Mouse (Mus musculus) CD8-positive naive resting alpha-beta T cell, adult 2 months (primary cell): ENCODE measurements around the gene Vopp1.

ENCODE experiments used
- DNase-seq, 2 experiments: peaks; one replicate each; pipeline ENCODE4 v3.0.0; 2022; ENCODE audit warnings: low read depth in 2 of 2, low spot score in 2 of 2

Vopp1 gene

DNA sequence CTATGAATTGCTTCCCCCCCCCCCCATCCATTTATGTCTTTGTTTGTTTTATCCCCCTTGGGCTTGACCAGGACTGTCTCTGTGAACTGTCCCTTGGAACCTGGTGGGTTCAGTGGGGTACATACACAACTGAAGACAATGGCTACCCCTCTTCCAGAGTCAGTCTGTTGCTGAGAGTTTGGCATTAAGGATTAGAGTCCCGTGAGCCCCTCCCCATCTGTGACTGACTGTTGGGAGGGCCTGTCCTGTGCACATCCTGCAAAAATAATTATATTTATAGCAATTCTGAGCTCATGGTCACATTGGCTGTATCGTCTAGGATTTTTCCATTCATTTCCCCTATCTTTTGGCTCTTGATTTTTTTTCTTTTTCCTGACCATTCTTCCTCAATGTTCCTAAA is 121.3 kb downstream of the Vopp1 start:
- DNase-seq: no peak

GRCm38 (mm10) chr6:57702743-57703499 is 122.0 kb downstream of the Vopp1 start:
- peak; percentile 89 to 91 for DNase-seq

- DNase-seq: no peak
These were observed 122.6 kb downstream of the Vopp1 start, which contains the start of gene Lancl2 for GRCm38 (mm10) chr6:57702376-57702742. TSS of gene Lancl2 (plus strand) at chr6:57702540.

DNA sequence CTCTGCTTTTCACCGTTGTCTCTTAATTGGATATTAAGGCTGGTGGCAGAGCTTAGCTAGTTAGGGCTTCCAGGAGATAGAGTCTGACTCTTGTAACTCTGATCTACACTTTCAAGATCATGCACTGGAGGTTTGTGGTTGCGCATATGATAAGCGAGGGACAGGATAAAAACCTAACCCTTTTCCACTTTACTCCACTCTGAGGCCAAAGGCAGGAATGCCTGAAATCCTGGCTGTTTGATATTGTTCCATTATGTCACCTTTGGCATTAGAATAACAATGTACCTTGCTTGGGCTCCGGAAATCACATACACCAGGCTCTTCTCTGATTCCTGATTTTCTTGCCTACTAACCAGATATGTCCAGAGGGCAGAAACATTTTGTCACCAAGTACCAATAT is 123.3 kb downstream of the Vopp1 start:
- DNase-seq: no peak

GRCm38 (mm10) chr6:57693116-57693515 is 131.8 kb downstream of the Vopp1 start:
- DNase-seq: no peak

DNA sequence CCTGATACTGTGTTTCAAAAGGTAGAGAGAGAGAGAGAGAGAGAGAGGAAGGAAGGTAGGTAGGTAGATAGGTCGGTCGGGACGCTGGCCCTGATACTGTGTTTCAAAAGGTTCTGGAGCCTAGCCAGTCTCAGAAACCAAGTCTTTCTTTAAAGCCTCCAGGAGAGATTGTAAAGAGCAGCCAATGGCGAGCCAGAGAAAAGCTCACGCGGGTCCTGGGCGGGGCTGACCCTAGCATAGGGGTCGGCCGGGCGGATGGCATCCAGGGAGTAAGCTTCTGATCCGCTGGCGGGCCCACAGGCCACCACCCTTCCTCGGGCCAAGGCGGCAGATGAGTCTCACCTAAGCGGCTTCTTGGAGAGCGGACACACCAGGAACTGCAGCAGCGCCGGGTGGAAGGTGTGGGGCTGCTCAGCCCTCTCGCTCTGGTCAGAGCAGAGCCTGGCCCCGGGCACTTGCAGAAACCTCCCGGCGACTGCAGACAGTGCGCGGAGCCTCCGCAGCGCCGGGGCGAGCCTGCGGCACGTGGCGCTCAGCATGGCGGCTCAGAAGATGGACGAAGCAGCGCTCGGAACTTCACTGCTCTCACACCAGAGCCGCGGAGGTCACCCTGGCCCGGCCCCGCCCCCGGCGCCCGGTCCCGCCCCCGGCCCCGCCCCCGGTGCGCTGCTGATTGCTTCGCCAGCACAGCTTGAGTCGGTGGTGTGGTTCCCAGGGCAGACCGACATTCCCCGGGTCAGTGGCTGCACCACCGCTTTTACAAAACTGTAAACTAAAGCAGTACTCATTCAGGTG is 133.3 kb downstream of the Vopp1 start, which contains the start of gene Pyurf:
Gene Pyurf (minus strand): TSS at position 612 of the 795 bp plus-strand sequence.
- peak; percentile 78 to 84 for DNase-seq

DNA sequence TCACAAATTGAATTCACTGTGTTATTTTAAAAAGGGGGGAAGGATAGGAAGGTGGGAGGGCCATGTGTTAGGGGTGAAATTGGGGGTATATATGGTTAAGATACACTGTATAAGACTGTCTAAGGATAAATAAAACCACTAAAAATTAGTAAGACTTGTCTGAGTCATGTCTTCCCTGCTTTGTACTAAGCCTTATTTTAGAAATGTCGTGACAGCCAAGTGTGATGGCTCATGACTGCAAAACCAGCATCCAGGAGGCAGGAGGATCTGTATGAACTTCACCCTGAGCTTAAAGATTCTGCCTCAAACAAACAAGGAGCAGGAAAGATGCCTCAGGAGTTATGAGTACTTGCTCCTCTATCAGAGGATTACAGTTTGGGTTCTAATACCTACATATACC is 140.8 kb downstream of the Vopp1 start:
- DNase-seq: no peak
